Mouse (Mus musculus) small intestine, adult 2 months (tissue): Measurements from ENCODE around the gene Spats2l.

Experiments used
- CTCF ChIP-seq: fragments of 200-500 bp; IDR thresholded peaks from 2 replicates; pipeline ENCODE4 v1.5.1; 2012; ENCODE audit warnings: low read depth, mild to moderate bottlenecking, control low read depth, inconsistent platforms, low read length, moderate library complexity, mixed read lengths; ENCODE audit not compliant: insufficient replicate concordance, insufficient read length; ENCODE audit errors: extremely low read depth
- POLR2A ChIP-seq: fragments of 200-500 bp; IDR thresholded peaks from 2 replicates; pipeline ENCODE4 v1.6.1; 2012; ENCODE audit warnings: low read depth, mild to moderate bottlenecking, control low read depth, inconsistent platforms, low read length, moderate library complexity

- TF ChIP-seq CTCF (no peak), POLR2A (no peak)
Measured at GRCm38 (mm10) chr1:57775496-57775790, 1.5 kb downstream of the Spats2l start.
